Mouse (Mus musculus): ENCODE measurements around the gene Lepr.

GRCm38 (mm10) chr4:101697236-101697635 lies 20.0 kb upstream of the Lepr start:
- TF ChIP-seq CTCF (IDR thresholded peaks at IDR 0.05; ENCODE audit: low read depth) (no peak), EP300 (IDR thresholded peaks at IDR 0.05; ENCODE audit: low read depth) (no peak)

Measured in heart, postnatal 0 days (tissue).